Mouse (Mus musculus) heart, postnatal 25 days (tissue): ENCODE results near the gene B4galt2. TPM values are rescaled to one million over a fixed set of nuclear protein-coding genes. Genes with fewer than 3 reads are reported as not detected.

ENCODE experiments used
- total RNA-seq, 2 experiments: library from RNA; stranded (reverse); gene quantifications; 2 replicates each; pipeline ENCODE4 v1.2.3; 2021

B4galt2 gene
- total RNA-seq, 2 experiments from 2014 or later = 4.5 to 5.2 TPM

Other genes with a start within 250 kb of the B4galt2 start
- gene Dmap1, start 201.2 kb downstream of the B4galt2 start, total RNA-seq = 10 to 100 TPM; 18.3 to 19.0 TPM
- gene Gm12845, start 159.1 kb downstream of the B4galt2 start, total RNA-seq = not detected
- gene Klf17, start 117.8 kb downstream of the B4galt2 start, total RNA-seq = not detected
- 1 to 10 TPM; 2.6 to 2.7 TPM for gene Slc6a9, start 49.0 kb downstream of the B4galt2 start, total RNA-seq
- under 1 TPM; 0.13 to 0.39 TPM for gene Ccdc24, start 10.9 kb downstream of the B4galt2 start, total RNA-seq
- gene Atp6v0b, start 3.8 kb upstream of the B4galt2 start, total RNA-seq = 100 to 1,000 TPM; 111 to 127 TPM
- gene Dph2, start 8.5 kb upstream of the B4galt2 start, total RNA-seq = 1 to 10 TPM; 3.2 to 4.4 TPM
- 10 to 100 TPM; 76.0 to 77.1 TPM for gene Ipo13, start 31.5 kb upstream of the B4galt2 start, total RNA-seq
- under 1 TPM; 0.11 to 0.21 TPM for gene Artn, start 46.3 kb upstream of the B4galt2 start, total RNA-seq